Mouse (Mus musculus) gastrocnemius, postnatal 36 days (tissue): ENCODE results near the gene Cd44. TPM values are rescaled to one million over a fixed set of nuclear protein-coding genes. Genes with fewer than 3 reads are reported as not detected.

Source experiments
- DNase-seq, 2 experiments: peaks; one replicate each; pipeline ENCODE4 v3.0.0; 2022
- intact Hi-C: fragments of 180-260 bp; cut with DNase I; formaldehyde crosslinking; loops from one replicate; pipeline ENCODE4 v1.15.1; 2025
- total RNA-seq, 2 experiments: library from RNA; stranded (reverse); gene quantifications; 2 replicates each; pipeline ENCODE4 v1.2.3; 2021

The Cd44 gene
- total RNA-seq, 2 experiments from 2014 or later: 5.3 to 6.0 TPM

DNA sequence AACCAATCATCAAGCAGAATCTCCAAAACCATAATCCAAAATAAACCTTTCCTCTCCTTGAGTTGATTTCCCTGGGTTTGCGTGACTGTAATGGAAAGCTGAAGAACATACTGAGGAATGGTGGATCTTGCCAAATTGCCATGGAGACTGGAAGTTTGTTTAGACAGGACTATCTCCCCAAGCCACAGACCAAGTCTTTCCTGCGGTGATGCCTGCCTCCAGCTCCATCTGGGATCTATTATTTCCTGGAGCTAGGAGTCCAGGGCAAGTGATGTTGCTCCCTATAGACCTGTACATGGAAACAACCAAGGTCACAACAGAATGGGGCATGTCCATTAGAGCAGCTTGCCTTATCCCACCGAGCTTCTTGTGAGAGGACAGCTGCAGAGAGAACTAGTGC, 15.1 kb upstream of the Cd44 start:
- no peak for DNase-seq
- intact Hi-C loops: no loop called here

DNA sequence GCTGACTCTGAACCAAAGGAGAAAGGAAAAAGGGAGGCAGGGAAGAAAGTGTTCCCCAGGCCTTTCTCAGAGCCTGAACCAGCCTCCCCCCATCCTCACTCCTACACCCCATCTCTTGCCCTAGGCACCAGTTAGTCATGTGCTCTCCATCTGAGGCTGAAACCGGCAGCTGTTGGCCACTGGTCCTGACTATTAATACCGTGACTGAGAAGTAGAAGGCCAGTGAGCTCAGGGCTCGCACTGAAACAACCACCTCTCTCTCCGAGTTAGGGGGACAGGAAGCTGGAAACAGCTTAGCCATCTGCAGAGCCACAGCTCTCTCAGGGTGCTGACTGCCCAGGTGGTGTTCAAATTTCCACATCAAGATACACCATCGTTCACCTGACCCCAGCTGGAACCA, 13.2 kb upstream of the Cd44 start:
- intact Hi-C loops: no loop called here
- DNase-seq: no peak

DNA sequence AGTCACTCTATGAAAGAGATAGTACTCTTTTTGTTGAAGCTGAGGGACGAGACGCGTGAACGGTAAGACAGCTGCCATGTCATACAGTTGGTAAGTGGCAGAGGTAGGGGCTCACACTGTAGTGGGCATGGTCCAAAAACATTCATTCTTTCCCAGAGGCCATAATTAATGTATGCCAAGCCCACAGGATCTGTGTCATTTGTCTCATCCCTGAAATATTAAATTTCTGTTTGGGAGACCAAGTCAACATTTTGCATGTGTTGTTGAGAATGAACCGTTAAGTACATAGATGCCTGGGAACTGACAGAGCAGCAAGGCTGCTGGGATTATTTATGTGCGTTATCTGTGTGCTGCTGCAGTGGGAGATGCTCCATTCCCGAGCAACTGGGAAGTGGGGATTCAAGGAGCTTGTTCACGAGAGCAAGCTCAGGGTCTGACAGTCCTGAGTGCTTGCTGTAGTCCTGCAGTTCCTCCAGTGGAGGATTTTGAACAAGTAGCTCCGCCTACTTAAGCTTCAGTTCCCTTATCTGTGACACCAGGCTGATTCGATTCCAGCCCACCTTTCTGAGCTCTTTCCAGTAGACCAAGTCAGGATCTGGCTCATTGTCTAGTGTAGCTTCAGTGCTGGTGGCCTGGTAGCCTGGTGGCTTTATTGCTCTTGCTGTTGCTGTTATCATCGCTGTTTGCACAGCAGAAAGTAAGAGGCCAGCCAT, 12.5 kb upstream of the Cd44 start:
- intact Hi-C loops: no loop called here
- DNase-seq: no peak

DNA sequence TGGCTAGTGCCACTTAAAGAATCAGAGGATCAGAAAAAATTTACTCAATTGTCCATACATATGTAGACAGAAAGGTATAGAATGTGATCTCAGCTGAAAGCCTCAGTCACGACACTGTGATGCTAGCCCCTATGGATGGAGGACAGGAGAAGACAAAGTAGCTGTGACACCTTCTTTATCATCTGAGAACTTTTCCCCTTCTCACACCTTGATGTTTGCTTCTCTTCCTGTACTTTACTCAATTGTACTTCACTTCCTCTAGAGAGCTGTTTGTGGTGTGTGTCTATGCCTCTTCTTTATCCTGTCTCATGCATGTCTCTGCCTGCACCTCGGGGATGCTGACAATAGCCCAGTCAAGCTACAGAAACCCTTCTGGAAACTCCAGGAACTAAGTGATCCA, 11.5 kb upstream of the Cd44 start:
- intact Hi-C loops: no loop called here
- no peak for DNase-seq

DNA sequence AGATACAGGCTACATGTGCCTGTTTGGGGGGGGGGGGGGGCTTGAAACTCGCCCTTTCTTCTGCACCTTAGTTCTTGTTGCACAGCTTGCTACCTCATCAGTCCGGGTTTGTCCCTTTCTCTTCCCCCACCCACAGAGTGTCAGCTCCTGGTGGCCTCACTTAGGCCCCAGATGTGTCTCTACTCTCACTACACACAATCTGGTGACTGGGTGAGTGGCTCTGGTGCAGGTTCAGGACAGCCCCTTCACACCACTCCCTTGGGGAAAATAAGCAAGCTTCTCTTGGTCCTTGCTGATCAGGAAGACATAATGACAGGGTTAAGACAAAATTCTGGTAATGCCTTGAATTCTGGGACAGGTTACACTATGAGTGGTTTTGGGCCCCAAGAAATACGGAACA, 11.0 kb upstream of the Cd44 start:
- intact Hi-C loops: no loop called here

DNA sequence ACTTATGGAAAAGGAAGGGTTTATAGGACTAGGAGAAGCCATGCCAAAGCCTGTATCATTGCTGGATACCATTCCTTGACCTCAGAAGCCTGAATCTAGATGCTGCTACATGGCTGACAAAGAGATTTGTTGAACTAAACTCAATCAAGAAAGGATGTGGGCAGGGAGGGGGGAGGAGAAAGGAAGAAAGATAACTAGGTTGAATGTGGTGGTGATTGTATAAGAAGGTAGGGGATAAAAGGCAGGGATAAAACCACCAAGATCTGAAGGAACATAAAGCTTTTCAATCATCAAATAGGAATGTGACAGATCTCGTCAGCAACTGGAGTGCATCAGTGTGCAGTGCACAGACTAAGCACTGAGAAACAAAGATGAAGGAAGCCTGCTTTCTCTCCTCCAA, 7.9 kb upstream of the Cd44 start:
- no peak for DNase-seq

More for the DNA sequence above, 11.0 kb upstream of the Cd44 start:
- DNase-seq: no peak

DNA sequence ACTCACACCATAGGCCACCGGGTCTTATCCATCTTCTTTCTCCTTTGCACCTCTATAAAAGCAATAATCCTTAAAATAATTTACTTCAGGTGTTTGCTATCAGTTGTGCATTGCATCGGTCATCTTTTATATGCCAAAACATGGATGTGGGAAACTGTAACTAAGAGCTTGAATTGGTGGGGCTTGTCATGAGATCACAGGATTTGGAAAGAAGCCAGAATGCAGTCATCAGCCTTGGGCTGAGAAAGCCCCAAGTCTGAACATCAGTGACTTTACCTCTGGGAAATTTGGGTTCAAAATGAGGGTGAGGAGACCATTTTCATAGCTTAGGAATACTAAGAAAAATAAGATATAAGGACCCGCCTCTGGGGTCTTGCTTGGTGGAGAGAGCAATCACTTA, 4.1 kb upstream of the Cd44 start:
- no peak for DNase-seq
- intact Hi-C loops: no loop called here

More for the DNA sequence above, 7.9 kb upstream of the Cd44 start:
- intact Hi-C loops: no loop called here

DNA sequence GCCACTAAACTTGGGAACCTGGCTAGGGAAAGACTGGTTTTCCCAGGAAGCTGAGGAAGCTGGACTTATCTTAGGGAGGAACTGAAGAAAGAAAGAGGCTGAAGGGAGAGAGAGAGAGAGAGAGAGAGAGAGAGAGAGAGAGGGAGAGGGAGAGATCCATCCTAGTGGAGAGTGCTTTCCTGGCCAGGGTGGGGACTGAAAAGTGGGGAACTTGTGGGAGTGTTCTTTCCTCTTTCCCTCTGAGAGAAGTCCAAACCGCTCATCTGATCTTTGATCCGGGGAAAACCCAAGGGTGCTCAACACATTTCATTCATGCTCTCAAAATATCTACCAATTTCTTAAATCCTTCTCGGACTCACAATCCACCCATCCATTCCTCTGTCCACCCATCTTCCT, 361 bp upstream of the Cd44 start:
- DNase-seq: no peak
- intact Hi-C loops: no loop called here

DNA sequence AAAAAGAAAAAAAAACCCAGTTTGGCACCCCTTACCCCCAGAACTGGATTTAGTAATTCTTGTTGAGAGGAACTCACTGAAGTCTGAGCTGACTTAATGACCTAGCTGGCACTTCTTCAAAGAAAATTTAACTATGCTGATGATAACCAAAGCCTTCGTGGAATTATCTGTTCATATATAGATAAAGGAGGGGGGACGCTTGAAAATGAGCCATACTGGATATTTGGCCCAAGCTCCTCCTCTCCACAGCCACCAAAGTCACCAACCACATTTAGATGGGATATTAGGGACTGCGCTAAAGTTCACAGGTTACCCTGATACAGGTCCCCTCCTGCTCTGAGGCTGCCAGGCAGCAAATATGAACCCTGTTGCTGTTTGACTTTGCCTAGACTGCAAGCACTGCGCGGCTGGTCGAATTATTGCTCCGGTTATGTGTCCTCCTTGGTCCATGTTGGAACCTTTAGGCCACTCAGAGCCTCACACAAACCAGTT, 1.2 kb downstream of the Cd44 start:
- intact Hi-C loops: no loop called here
- no peak for DNase-seq

DNA sequence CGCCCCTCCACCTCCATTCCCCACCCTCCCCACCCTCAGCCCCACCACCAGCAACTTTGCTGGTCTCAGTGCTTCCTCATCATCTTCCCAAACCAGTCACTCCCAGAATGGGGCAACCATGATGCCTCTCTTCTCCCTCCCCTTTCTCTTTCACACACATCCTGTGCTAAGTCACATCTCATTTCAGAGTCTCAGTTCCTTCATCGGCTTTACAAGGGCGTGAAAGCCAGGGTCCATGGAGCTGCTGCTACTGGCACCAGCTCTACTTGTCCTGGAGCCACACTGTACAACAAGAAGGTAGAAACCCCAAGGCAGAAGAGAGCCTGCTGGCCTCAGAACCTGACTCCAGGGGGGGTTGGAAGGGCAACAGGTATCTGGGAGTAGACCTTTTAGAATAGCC, 2.2 kb downstream of the Cd44 start:
- DNase-seq: no peak
- intact Hi-C loops: no loop called here

DNA sequence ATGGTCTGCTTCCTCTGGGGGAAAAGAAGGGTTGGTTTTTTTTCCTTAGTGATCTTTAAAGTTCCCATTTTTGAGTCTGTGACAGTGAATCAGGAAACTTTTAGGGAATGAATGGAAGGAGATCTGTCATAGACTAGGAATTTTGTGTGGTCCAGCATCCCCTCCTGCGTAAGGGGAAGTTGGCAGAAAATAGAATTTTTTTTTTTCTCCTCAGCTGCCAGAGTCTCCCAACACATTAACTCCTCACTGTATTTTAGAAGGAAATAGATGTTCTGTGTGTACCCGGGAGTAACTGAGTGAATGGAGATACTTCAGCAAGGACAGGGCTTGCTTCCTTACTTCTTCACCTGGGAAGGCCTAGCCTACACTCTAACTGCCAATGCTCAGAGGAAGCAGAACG, 2.9 kb downstream of the Cd44 start:
- no peak for DNase-seq
- intact Hi-C loops: no loop called here

DNA sequence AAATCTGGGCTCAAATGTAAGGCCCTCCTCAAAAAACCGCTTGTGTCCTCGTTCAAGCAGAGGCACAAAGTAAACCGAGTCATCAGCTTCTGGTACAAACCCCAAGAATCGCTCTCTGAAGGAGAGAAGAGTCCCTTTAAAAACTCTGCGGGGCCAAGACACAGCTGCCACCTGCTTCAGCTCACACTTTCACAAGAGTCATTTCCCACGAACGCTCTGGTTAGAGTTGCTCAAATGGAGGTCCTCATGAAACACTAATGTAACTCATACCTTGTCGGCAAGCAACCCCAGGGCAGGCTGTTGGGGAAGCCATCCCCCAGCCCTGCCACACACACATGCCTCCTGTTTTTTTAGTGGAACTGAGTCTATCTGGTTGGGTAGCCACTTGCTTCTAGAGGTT, 5.3 kb downstream of the Cd44 start:
- intact Hi-C loops: no loop called here
- DNase-seq: no peak

DNA sequence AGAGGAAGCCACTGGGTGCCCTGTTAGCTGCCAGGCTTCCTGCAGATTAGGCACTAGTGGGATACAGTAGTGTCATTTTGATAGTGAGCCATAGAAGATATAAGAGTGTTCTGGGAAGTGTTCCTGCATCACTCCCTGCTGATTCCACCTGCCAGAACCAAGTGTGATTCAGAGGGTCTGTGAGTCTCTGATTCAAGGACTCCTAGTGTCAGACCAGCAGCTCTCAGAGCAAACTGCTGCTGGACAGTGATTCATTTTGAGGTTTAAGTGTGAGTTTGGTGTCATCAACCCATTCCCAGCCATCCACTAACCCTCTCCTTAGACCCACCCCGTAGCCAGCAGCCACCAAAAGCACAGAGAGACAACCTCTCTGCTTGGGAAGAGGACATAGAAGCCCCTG, 6.3 kb downstream of the Cd44 start:
- no peak for DNase-seq

DNA sequence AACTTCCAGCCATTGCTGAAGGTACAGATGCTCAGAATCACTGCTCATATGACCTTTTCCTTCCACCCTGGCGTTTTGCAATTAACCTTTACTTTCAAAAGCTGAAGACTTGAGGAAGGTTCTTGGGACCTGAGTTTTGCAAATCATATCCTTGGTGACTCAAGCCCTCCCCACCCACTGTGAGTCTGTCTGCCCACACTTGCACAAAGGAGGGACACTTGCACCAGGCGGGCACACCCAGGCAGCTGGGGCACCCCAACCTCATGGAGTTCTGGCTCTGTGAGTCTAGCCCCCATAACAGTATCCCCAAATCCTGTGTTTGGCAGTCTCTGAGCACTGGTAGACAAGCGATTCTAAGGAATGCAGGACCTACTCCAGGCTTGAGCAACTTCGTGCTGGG, 6.7 kb downstream of the Cd44 start:
- intact Hi-C loops: no loop called here
- no peak for DNase-seq

More for the DNA sequence above, 6.3 kb downstream of the Cd44 start:
- intact Hi-C loops: no loop called here

DNA sequence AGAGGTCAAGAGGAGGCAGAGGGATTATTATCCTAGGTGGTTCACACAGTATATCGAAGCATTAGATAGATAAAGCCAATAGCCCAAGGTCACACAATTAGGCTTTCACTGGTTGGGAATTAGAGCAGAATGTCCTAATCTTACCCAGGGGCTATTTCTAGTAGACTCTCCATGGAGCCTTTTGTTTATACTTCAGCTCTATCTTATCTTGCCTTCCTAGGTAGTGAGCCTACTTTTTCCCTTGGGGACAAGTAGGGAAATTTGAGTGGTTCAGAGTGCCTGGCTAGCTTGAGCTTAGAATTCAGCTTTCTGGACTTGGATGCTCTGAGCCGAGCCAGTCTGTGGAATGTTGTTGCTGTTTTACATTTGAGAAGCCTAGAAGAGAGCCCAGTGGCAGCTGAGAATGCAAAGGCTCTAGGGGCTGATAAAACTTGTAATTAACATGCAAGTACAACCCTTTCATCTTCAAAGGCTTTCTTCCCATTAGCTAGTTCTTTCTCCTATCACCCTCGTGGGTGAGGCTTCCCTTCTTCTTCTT, 12.7 kb downstream of the Cd44 start:
- intact Hi-C loops: no loop called here
- no peak for DNase-seq

DNA sequence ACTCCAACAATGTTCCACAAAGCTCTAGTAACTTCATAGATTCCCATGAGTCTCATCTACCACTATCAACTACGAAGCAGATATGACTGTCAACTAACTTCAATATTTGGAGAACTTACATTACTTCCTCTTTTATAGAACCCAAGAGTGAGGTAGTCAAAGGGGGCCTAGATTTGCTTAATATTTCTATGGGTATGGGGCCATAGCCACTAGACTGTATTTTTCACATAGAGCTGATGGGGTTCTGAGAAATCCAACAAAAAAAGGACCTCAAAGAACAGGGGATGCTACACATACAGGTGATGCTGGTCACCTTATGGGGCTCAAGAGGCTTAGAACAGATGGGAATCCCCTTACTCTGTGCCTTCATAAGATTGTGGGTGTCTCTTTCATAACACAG, 14.3 kb downstream of the Cd44 start:
- no peak for DNase-seq
- intact Hi-C loops: no loop called here

DNA sequence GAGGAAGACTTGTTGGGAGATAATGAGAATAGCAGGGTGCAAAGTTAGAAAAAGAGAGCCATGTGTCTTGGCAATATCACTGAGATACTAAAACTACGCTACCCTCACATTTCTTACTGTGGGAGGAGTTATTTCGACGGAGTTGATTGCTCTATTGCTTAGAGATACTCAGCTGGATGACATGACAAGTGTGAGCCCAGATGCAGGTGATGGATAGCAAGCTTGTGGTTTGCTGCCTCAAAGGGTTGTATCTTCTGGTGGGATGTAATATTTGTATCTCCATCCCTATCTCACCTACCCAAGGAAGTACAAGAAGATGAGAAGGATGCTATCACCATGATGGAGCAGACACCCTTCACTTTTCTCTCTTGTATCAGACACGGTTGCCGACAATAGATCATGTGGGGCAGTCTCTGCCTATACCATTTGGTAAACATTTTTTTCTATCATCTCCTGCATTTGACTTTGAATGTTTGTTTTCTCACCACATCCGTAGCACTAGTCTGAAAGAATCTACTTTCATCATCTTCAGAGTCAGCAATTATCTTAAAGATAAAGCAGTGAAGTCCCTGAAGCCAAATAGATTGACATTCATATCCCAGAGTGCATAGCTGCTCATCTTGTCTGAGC, 15.0 kb downstream of the Cd44 start:
- intact Hi-C loops: no loop called here
- DNase-seq: no peak

DNA sequence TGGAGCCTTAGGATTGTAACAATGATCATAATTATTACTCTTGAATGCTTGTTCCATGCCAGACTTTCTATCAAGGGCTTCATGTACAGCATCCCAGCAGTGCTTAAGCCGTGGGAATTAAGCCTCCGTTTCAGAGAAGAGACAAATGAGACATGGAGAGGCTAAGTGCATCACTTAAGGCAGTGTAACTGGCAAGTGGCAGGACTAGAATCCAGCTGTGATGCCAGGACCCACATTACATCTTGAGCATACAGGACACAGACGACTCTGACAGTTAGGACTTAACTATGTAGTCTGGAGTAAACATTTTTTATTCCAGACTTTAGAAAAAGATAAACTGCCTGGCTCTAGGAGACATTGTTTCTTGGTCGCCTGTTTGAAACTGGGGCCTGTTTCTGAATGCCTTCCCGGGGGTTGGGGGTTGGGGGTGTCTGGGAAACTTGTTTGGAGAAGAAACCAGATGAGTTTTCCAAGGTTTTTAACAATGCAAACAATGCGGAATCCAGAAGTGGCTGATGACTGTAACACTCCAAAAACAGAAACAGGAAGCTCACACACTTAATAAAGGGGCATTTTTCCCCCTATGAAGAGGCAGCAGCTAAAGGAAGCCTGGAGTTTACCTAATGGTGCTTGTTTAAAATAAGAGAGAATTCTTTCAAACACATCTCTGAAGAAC, 18.7 kb downstream of the Cd44 start:
- DNase-seq: peak in 1 of 2 experiments; percentile 46
- intact Hi-C loops: no loop called here

DNA sequence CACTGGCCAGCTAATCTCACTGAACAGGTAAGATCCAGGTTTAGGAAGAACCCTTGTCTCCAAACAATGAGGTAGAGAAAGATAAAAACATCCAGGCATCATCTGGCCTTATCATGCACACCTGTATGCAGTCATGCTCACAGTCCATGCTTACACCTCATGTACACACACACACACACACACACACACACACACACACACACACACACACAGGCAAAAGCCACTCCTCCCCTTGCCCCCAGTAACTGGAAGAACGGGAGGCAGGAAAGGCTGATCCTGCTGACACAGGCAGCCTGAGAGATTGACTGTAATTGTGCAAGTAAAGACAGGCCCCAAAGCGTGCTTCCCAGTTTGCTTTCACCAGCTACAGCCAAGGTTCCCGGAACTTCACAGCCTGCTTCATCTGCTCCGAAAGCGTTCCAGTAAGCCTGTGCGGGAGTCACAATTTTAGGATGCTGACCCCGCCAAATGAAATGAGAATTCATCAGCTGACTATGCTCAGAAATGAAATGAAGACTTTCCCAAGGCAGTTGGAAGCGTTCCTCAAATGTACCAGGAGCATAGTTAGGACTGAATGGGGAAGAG, 19.4 kb downstream of the Cd44 start:
- no peak for DNase-seq
- intact Hi-C loops: no loop called here

DNA sequence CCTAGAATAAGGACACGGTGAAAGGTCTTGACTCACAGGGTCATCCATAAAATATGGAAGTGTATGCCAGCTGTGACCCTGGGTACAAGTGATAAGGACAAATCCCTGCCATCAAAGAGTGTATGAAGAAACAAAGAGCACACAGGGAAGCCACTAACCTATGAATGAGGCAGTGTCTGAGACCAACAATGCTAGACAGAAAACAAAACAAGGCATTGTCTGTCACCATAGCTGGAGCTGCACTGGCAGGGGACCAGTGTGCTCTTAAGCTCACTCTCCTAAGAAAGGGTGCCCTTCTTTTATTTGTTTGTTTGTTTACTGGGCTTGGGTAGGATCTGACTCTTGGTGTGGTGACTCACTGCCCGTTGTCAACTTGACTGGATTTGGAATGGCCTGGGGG, 23.0 kb downstream of the Cd44 start:
- intact Hi-C loops: no loop called here
- no peak for DNase-seq

DNA sequence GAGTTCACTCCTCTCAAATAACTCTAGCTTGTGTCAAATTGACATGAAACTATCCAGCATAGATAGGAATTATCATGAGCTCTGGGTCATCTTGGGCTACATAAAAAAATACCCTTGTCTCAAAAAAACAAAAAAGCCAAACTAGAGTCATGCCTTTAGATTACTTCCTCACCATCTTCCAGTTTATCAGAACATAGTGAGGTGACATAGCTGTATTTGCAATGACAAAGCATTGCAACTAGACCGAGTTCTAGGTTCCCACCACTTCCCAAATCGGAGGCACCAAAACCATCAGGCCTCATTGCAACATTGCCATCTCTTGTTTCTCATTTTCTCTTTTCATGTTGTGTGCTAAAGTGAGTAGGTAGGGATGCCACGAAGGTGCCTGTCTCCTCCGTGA, 24.0 kb downstream of the Cd44 start:
- intact Hi-C loops: no loop called here
- DNase-seq: no peak
